Mouse (Mus musculus) CH12.LX (cell line): Measurements from ENCODE around the gene Akap8.

Experiments
- HCFC1 ChIP-seq: IDR thresholded peaks from 2 replicates; pipeline ENCODE4 v1.6.1; 2012; ENCODE audit warnings: low read depth, mild to moderate bottlenecking, inconsistent platforms, low read length, improper control_type of control experiment
- POLR2A ChIP-seq: IDR thresholded peaks from 2 replicates; pipeline ENCODE4 v1.6.1; 2011; ENCODE audit warnings: low read depth, mild to moderate bottlenecking, improper control_type of control experiment, low read length

DNA sequence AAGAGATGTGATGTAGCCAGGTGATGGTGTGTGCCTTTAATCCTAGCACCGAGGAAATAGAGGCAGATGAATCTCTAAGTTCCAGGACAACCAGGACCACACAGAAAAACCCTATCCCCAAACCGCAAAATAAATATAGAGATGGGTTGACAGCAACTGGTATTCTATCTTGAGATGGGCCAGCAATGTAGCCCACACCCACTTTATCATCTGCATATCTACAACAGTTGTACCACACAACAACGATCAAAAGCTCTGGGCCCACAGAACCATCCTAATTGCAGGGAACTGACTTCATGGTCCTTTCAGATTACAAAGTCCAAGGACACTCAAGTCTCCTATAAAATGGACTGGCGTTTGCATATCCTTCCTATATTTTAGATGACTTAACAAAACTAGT lies 13.1 kb downstream of the Akap8 start:
- TF ChIP-seq HCFC1, result no peak
- no peak for TF ChIP-seq POLR2A
